11 mouse cellular contexts compared by ENCODE assay signal in genomic region chr10:121946173-121946572, GRCm38 (mm10).
DNase-seq lines count a peak whose midpoint lies in the region; ATAC-seq and TF ChIP-seq lines count a peak whose summit lies in the region.
"Had no signal": no experiment of that assay in that cellular context is flagged by ENCODE, and none has a peak within 500 bp of the region (broad histone marks: within the 10 kb centered on the region; RNA-seq: fewer than 3 reads in every experiment).

No protein-coding gene starts in this region.

- no peaks in the 10 kb centered on the region for H3K4me1 ChIP-seq in forebrain, embryonic 14.5 days (ENCODE audit: control insufficient read depth, insufficient read depth, low read length)
- H3K4me1 ChIP-seq in forebrain, embryonic 11.5 days (replicated peaks; ENCODE audit: control insufficient read depth, insufficient read depth, low read length) = no peaks in the 10 kb centered on the region
- H3K4me1 ChIP-seq in limb, embryonic 10.5 days = no peaks in the 10 kb centered on the region
- H3K4me1 ChIP-seq: embryonic facial prominence, embryonic 12.5 days; liver, embryonic 15.5 days had no signal

- H3K4me3 ChIP-seq in forebrain, embryonic 14.5 days (ENCODE audit: low read depth, low read length) = no peak overlapping the region
- no peak overlapping the region for H3K4me3 ChIP-seq in forebrain, embryonic 11.5 days (ENCODE audit: low read depth, low read length)
- no peak overlapping the region for H3K4me3 ChIP-seq in limb, embryonic 10.5 days
- H3K4me3 ChIP-seq: embryonic facial prominence, embryonic 12.5 days; liver, embryonic 15.5 days had no signal

- WGBS in forebrain, embryonic 14.5 days = 56% methylated on average over 8 of the region's 8 CpGs
- 87% methylated on average over 8 of the region's 8 CpGs for WGBS in forebrain, embryonic 11.5 days
- whole genome bisulfite sequencing in limb, embryonic 10.5 days = 93% methylated on average over 8 of the region's 8 CpGs

- no peaks in the 10 kb centered on the region for H3K27me3 ChIP-seq in forebrain, embryonic 14.5 days (replicated peaks; ENCODE audit: control insufficient read depth, insufficient read depth, low read length)
- H3K27me3 ChIP-seq in forebrain, embryonic 11.5 days (ENCODE audit: control insufficient read depth, insufficient read depth, low read length) = no peaks in the 10 kb centered on the region
- no peaks in the 10 kb centered on the region for H3K27me3 ChIP-seq in limb, embryonic 10.5 days (ENCODE audit: low read depth, poor library complexity, severe bottlenecking)
- H3K27me3 ChIP-seq: embryonic facial prominence, embryonic 12.5 days; liver, embryonic 15.5 days had no signal

- DNase-seq in forebrain, embryonic 14.5 days (ENCODE audit: low spot score) = peak; percentile 74
- no peak for DNase-seq in forebrain, embryonic 11.5 days (ENCODE audit: low spot score)
- peak; percentile 88 for DNase-seq in brain, embryonic 14.5 days (ENCODE audit: low read depth)
- DNase-seq in frontal cortex, postnatal 25 days (ENCODE audit: low spot score in 2 of 2) = peak; percentile 45 to 59
- DNase-seq in left cerebral cortex, postnatal 25 days (ENCODE audit: low spot score in 2 of 2) = peak; percentile 65 to 86
- no peak for DNase-seq in limb, embryonic 10.5 days (ENCODE audit: low spot score)
- DNase-seq in kidney, postnatal 4 days = no peak
- DNase-seq: retina, postnatal 1 day had no signal

- H3K9ac ChIP-seq in forebrain, embryonic 14.5 days (ENCODE audit: low read length) = no peak overlapping the region
- no peak overlapping the region for H3K9ac ChIP-seq in forebrain, embryonic 11.5 days (ENCODE audit: low read length)
- H3K9ac ChIP-seq: embryonic facial prominence, embryonic 12.5 days; liver, embryonic 15.5 days had no signal

- TF ChIP-seq CTCF in brain, embryonic 14.5 days (IDR thresholded peaks at IDR 0.05; ENCODE audit: borderline replicate concordance, extremely low read depth, insufficient read depth, insufficient read length) = no peak

- H3K36me3 ChIP-seq in forebrain, embryonic 14.5 days (ENCODE audit: control insufficient read depth, insufficient read depth, low read length) = no peaks in the 10 kb centered on the region
- H3K36me3 ChIP-seq in forebrain, embryonic 11.5 days (ENCODE audit: control insufficient read depth, insufficient read depth, low read length) = no peaks in the 10 kb centered on the region
- no peaks in the 10 kb centered on the region for H3K36me3 ChIP-seq in limb, embryonic 10.5 days
- H3K36me3 ChIP-seq: embryonic facial prominence, embryonic 12.5 days; liver, embryonic 15.5 days had no signal

- peak; percentile 69; the same call in 1 of the 2 replicates for ATAC-seq in forebrain, embryonic 14.5 days
- no peak for ATAC-seq in forebrain, embryonic 11.5 days (replicated peaks; ENCODE audit: low FRiP score)
- ATAC-seq in erythroid progenitor cell, adult 5-6 weeks (replicated peaks; ENCODE audit: low FRiP score, poor library complexity, severe bottlenecking) = no peak

- H3K9me3 ChIP-seq in forebrain, embryonic 14.5 days (replicated peaks; ENCODE audit: control insufficient read depth, low read length) = no peaks in the 10 kb centered on the region
- no peaks in the 10 kb centered on the region for H3K9me3 ChIP-seq in forebrain, embryonic 11.5 days (ENCODE audit: control insufficient read depth, low read length)
- no peaks in the 10 kb centered on the region for H3K9me3 ChIP-seq in limb, embryonic 10.5 days (replicated peaks)
- H3K9me3 ChIP-seq: embryonic facial prominence, embryonic 12.5 days; liver, embryonic 15.5 days had no signal

- intact Hi-C loops in left cerebral cortex, postnatal 25 days (cut with DNase I) = no loop called here

- H3K4me2 ChIP-seq in forebrain, embryonic 14.5 days (ENCODE audit: low read length) = no peak overlapping the region
- H3K4me2 ChIP-seq in forebrain, embryonic 11.5 days (ENCODE audit: low read depth, low read length, severe bottlenecking) = no peak overlapping the region
- H3K4me2 ChIP-seq: embryonic facial prominence, embryonic 12.5 days; liver, embryonic 15.5 days had no signal

- no peak for TF ChIP-seq POLR2A in brain, embryonic 14.5 days (IDR thresholded peaks at IDR 0.05; ENCODE audit: borderline replicate concordance, extremely low read depth, insufficient read depth, insufficient read length, poor library complexity, severe bottlenecking)

- no peak overlapping the region for H3K27ac ChIP-seq in forebrain, embryonic 14.5 days (ENCODE audit: low read depth, low read length)
- no peak overlapping the region for H3K27ac ChIP-seq in forebrain, embryonic 11.5 days (ENCODE audit: low read depth, low read length)
- H3K27ac ChIP-seq in limb, embryonic 10.5 days = no peak overlapping the region
- H3K27ac ChIP-seq: embryonic facial prominence, embryonic 12.5 days; liver, embryonic 15.5 days had no signal

Comparison
In these comparisons a context has a peak if more than half of its experiments do, and no peak if none do; other contexts are left out.
1. DNase-seq: peak in forebrain, embryonic 14.5 days (single experiment), brain, embryonic 14.5 days (single experiment), frontal cortex, postnatal 25 days (2 of 2) and left cerebral cortex, postnatal 25 days (2 of 2); none in forebrain, embryonic 11.5 days (single experiment), limb, embryonic 10.5 days (single experiment) and kidney, postnatal 4 days (0 of 2).